Mouse (Mus musculus) layer of hippocampus, adult 9-10 months (tissue): ENCODE data around the gene Zmynd12.

Experiments used
- DNase-seq: peaks from one replicate; pipeline ENCODE4 v3.0.0; 2022; ENCODE audit warnings: low spot score

Zmynd12 gene

DNA sequence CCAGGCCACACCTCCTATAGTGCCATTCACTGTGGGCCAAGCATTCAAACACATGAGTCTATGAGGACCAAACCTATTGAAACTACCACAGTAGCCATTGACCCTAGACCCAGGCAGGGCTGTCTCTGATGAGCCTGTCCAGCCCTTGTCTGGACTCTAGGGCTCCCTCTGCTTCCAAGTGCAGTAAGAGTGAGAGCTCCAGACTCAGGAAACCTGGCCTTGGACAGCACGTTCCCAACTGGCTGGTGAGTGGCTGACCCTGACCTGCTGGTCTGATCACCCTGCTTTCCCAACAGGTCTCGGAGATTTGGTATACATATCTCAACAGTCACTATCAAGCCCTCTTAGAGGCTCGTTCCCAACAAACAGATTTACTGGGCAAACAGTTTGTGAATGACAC, 25.2 kb downstream of the Zmynd12 start:
- DNase-seq: no peak

DNA sequence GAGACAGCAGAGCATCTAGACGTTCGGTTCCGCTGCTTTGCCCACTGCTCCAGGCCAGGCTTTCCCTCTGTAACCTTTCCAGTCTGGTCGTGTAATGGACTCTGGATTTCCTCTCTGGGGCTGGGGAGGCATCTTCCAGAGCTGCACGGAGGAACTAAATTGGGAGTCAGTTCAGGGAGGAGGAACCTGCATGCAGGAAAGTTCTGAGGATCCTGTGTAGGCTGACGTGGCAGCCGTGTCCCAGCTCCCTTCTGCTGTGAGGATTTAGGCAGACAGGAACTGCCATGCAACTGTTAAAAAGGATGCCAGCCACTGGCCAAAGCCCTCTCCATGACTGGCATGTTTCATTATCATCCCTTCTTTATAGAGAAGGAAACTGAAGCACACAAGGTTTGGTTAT, 27.8 kb downstream of the Zmynd12 start:
- no peak for DNase-seq

DNA sequence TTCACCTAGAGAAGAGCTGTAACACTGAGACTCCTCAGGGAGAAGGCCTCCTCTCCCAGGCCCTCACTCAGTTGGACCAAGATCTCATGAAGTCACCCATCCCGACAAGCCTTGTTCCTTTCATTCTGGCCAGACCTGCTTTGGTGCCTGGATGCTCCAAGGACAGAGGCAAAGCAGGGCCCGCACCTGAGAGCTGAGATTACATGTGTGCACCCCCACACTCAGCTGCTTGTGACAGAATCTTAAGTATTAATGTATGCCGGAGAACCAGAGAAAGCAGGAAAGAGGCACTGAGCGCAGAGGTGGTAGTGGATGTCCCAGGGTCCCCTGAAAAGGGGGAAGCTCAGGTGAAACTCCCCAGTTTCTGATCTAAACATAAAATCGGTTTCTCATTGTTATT, 30.5 kb downstream of the Zmynd12 start:
- no peak for DNase-seq

DNA sequence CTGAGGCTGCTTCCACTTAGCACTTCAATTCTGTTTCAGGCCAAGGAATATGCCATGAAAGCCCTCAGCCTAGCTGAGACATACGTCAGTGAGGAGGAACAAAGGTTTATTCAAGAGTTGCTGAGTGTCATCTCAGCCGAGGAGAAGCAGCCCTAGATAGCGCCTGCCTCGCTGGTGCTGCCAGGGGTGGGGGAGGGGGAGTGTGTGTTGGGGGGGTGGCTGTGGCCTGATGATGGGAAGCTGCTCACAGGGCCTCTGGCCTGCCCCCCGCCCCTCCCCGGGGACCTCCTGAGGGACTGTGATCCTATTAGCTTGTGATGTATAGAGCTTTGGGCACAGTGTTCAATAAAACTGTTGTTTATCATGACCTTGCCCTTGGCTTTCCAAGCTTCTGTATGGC, 30.9 kb downstream of the Zmynd12 start:
- no peak for DNase-seq

DNA sequence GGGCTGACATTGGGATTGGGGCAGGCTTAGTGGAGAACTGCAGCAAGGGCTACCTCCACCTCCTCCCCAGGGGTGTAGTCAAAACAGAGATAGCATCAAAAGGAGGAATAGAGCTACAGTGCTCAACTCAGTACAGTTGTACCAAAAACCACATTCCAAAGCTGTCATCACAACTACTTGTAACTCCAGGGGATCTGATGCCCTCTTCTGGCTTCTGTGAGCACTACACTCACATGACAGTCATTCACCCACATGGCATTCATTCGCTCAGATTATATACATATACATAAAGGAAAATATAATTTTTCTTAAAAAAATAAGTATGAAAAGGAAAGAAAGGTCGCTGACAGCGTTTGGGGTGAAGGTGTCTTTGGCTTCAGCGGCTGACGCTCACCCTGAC, 37.7 kb downstream of the Zmynd12 start:
- DNase-seq: no peak

DNA sequence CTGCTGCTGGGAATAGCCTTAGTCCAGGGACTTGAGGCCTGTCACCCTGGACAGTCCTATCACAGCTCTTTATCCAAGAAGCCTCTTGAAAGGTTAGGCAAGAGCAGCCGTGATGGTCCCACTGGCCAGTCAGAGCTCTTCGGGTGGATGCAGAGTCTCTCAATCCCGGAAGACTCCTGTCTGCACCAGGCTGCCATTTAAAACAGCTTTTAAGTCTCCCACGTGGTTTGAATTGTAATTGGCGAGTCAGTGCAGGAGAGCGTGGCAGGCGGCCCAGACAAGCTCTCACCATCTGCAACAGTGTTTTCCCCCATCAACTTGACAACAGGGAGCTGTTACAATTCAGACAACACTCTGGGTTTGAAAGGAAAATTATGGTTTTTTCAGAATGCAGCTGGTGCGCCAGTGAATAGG, 38.1 kb downstream of the Zmynd12 start:
- DNase-seq: peak; percentile 90

DNA sequence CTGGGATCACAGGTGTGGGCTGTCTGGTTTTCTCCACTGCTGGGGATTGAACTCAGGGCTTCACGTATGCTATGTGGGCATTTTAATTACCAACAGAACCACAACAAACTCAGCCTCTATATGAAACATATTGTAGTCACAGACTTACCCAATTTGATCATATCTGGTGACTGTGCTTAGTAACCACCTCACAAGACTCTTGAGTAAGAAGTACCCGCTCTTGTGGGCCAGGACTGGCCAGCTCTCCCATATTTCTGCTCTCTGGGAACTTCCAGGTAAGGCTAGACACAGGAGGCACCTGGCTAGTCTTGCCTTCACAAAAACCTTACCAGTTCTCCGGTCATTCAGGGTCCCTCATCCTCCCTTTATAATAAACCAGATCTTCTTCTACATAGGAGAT, 39.8 kb downstream of the Zmynd12 start:
- DNase-seq: no peak

DNA sequence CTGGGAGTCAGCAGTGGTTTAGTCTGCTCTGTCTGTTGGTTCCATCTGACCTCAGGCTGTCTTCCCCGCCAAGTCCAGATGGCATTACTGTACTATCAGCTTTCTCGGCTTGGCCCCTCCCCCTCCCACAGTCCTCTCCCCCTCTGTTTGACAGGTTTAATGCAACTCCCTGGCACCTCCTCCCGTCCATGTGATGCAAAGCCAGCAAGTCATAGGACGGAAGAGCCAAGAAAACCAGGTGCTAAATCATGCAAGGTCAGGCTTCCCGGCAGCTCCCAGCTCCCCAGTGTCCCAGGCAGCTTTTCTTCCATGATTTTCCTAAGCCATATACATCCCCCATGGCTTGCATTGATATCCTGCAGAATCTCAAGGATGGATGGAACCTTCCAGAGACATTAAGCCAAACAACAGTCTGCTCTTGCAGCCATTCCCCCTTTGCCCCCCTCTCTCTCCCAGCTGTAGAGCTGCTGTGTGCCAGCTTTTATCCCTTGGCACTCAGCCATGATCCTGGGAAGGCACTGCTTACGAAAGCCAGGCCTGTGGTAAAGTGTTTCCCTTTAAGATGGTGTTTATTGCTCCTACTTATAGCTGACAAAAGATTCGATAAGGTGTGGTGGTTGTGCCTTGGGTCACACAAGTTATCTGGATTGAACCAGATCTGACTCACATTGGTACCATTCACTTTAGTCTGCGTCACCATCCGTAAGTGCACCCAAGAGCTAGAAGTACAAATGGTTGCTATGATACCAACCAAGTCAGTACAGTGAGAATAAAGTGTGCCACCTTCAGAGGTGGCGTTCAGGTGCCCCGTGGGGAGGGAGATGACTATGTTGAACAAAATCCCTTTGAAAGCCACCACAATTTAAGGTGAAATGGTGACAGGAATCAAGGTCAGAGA, 40.5 kb downstream of the Zmynd12 start:
- DNase-seq: no peak

DNA sequence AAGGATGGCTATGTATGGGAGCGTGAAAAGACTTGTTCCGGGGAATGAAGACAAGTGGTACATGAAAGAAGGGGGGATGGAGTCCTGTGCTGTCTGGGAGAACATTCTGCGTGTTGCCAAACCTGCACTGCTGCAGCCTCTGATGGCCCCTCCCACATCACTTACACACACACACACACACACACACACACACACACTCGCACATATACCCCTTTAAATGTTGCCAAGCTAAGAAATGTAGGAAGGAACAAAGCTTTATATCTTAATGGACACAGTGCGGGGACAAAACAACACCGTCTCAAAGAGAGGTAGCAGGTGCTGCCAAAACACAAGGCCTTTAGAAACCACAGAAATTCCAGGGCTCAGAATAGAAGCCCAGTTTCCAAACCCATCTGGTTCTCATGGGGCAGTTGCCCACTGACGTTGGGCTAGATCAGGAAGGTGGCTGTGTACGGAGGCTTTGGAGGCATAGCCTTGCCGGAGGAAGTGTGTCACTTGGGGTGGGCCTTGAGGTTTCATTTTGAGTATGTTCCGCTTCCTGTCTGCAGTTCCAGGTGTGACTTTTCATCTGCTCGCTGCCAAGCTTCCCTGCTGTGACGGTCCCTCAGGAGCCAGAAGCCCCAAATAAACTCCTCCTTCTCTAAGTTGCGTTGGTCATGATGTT, 41.3 kb downstream of the Zmynd12 start:
- no peak for DNase-seq

DNA sequence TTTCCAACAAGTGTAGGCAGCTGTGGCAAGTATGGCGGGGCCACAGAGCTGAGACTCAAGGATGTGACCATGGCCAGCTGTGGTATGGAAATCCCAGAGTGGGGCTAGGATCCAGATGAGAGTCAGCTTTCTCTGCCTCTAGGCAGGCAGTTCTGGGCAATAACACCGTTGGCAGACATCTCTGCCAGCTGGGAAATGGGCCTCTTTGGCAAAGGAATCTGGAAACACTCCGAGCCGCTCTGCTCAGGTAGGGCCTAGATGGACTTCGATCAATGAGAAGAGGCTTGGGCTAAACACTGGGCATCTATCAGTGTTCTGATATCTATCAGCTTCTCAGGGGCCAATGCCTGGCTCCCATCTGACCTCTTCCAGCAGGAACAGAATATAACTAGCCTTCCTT, 43.2 kb downstream of the Zmynd12 start:
- no peak for DNase-seq

DNA sequence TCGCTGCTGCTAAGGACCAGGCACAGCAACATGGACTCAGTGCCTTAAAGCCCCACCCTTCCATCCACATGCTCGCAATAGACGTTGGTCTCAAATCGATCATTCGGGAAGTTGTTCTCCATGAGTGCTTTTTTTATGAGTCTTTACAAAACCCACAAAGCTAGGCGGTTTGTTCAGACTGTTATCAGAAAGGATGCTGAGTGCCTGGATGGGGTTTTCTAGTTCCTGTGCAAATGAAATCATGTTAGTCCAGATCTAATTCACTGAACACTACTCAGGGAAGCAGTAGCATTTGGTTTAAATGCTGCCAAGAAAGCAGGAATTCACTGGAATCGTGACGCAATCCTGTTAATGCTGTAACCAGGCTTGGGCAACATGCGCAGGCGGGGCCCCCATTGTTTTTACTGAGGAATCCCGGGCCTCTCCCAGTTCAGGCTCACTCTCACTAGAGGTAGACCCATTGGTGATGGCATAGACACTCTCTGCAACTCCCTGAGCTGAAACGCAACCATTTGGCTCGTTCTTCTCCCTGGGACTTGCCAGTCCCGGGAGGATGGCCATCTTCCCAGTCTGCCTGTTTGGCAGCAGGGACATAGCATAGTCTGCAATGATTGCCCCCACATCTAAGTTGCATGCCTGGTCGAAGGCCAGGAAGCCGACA, 45.2 kb downstream of the Zmynd12 start:
- DNase-seq: no peak

DNA sequence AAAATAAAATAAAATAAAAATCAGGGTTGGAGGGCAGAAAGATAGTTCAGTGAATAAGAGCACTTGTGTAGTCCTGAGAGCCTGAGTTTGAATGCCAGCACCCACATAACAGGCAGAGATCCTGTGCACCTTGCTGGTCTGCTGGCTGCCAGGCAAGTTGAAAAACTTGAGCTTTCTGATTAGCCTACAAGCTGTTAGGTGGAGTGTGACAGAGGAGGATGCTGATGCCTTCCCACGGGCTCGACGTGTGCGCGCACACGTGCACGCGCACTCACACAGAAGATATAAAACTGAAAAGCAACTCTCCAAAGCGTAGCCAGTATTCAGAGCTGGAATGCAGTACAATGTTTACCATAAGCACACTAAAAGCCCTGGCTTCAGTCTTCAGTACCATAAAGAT, 49.9 kb downstream of the Zmynd12 start:
- DNase-seq: no peak

DNA sequence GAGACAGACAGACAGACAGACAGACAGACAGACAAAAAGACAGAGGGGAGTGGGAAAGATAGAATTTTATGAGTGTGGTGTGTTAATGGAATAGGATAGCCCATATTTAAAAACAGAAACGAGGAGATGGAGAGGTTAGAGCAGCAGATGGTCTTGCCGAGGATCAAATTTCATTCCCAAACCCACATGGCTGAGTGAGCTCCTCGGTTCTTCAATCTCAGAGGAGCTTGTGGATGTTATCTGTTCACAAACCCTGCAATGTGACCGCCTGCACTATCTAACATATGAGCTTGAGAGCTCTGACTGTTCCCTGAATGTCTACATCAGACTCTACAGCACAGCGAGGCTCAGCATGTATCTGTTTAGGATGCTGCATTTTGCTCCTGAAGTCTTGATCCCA, 50.5 kb downstream of the Zmynd12 start:
- DNase-seq: no peak

DNA sequence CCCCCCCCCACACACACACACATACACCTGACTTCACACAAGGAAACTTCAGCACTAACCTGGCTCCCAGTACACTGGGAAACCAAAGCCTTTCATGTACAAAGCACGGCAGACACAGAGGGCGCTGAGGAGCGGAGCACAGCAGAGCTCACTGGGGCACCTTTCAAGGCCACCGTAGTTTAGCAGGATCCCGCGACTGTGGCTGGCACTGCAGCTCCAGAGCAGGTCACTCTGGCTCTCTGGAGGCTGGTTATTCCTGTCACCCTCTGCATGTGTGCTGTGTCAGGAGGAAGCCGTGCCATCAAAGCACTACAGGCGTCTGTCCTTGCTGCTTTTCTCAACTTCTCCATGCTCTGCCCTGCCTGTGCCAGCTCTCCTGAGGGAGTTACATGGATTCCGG, 60.4 kb downstream of the Zmynd12 start:
- DNase-seq: no peak

DNA sequence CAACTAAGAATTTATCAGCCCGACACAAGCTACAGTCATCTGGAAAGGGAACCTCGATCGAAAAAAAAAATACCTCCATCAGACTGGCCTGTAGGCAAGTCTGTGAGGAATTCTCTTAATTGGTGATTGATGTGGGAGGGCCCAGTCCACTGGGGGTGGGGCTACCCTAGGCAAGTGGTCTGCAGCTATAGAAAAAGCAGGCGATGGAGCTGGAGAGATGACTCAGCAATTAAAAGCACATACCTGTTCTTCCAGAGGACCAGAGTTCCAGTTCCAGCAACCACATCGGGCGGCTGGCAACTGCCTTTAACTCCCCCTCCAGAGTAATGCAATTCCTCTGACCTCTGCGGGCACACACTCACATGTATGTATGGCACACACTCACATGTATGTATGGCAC, 62.3 kb downstream of the Zmynd12 start:
- no peak for DNase-seq

DNA sequence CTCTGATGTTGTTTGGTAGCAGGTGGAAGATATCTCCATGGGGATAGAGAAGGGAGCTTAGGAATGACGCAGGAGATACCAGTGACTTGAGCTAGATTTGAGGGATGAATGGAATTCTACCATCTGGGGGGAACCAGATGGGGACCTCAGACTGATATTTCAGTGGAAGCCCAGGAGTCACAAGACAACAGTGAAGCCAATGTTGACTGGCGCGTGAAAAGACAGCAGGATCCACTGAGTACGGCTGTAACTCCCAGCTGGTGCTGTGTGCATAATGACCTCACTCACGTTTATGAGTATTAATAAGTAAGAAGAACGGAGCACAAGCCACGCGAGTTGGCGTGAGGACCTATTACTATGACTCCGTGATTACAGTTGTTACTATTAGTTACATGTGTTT, 67.1 kb downstream of the Zmynd12 start:
- no peak for DNase-seq

DNA sequence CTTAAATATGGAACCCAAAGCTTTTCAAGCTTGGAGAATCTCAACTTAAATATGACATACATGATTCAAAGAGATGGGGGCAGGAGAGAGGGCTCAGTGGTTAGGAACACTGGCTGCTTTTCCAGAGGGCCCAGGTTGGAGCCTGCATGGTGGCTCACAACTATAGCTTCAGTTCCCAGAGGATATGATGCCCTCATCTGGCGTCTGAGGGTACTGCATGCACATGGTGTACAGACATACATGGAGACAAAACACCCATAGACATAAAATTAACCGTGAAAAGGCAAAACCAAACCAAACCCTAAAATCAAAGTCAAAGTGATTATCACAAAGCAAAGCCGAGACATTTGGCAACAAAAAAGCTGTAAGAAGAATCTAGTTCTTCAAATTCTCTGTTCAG, 68.2 kb downstream of the Zmynd12 start:
- DNase-seq: no peak

DNA sequence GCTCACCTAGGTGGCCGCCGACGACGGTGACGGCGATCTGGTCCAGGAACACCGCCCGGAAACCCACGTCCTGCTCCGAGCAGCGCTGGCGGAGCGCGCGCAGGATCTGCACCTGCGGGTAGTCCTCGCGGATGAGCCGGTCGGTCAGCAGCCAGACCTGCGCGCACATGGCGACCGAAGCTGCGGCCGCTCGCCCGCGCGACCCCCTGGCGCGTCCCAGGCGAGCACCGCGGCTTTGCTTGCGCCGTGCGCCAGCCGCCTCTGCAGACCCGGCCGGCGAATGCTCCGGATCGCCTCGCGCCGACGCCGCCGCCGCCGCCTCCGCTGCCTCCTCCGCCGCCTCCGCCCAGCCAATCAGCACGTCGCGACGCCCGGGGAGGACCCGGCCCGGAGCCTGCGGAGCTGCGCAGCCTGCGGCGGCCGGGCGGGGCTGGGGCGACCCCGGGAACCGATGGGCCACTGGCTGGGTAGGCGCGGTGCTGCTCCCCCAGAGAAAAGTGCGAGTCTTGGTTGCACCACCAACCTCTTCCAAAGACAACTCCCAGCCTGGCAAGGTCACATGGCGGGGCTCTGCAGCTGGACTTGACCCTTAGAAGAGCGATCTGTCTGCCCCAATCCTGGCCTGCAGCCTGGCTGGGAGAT, 69.8 kb downstream of the Zmynd12 start, which contains the start of gene Rimkla:
Gene Rimkla, minus strand, starts transcription at position 338 of the 642 bp plus-strand sequence.
- no peak for DNase-seq

DNA sequence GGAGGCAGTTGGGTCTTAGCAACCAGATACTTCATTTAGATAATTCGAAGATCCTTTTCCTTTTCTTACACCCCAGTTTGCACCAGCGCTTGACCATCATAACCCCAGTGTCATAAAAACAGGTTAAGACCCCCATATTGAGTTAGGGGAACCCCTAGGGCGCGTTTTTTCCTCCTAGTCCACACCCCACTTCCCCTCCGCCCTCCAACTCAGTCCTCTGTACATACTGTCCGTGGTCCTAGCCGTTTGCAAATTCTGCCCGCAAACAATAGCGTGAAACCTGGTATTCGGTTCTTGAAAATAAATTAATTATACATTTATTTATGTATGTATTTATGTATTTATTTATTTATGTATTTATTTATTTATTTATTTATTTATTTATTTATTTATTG, 70.3 kb downstream of the Zmynd12 start:
- DNase-seq: no peak

DNA sequence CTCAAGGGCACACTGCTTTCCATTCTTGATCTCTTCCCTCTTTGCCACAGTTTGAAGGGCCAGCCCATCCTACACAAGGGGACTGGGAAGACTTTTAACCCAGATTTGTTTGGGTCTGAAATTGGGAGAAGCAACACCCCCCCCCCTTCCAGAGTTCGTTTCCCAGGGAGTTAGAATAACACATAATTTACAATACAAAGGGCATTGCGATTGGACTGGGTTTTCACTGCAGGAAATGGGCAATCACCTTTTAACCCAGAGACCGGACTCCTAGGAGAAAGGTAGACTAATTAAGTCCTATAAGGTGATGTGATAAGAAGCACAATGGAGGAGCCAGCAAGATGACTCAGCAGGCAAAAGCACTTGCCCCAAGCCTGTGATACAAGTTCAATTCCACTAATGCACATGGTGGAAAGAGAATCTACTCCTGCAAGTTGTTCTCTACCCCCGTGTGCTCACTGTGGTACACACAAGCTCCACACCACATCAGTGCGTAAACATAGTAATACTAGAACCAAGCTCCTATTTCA, 75.8 kb downstream of the Zmynd12 start:
- DNase-seq: no peak

DNA sequence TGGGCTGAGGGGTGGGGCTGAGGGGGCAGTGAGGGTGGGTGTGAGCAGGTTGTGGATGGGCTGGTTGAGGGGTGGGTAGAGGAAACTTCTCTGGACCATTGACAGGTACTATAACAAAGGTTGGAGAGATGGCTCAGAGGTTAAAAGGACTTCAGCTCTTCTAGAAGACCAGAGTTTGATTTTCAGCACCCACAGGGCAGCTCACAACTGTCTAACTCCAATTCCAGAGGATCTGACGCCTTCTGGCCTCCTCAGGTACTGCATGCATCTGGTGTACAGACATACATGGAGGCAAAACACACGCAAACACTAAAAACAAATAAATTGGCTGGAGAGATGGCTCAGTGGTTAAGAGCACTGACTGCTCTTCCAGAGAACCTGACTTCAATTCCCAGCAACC, 89.0 kb downstream of the Zmynd12 start:
- no peak for DNase-seq

DNA sequence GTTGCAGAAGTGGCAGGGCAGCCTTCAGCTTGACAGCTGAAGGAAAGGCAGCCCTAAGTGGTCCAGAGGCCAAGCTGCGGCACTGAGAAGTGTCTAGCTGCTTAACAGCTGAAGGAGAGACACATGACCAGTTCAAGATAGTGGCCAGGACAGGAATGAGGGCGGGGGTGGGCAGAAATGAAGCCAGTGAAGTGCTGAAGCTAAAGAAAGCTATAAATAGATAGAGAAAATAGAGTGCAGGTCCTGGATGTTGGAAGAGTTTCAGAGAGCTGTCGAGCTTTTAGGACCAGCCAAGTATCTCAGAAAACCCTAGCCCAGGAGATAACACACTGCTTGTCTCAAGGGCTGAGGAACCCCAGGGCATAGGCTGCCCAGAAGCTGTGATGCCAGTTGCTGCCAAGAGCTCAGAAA, 90.1 kb downstream of the Zmynd12 start:
- no peak for DNase-seq
